Mouse (Mus musculus): ENCODE measurements at regions not wholly inside any gene's neighbourhood (a gene's known extent, or its start where the extent isn't known, plus 50 kb on each side); places are given as distances from the start of the nearest gene placed in this dataset.

- DNase-seq = no peak
Observed at GRCm38 (mm10) chr12:25320262-25320767, 223.4 kb upstream of the Id2 start.

- DNase-seq = no peak
Observed at GRCm38 (mm10) chr12:25319846-25320245, 222.9 kb upstream of the Id2 start.

DNA sequence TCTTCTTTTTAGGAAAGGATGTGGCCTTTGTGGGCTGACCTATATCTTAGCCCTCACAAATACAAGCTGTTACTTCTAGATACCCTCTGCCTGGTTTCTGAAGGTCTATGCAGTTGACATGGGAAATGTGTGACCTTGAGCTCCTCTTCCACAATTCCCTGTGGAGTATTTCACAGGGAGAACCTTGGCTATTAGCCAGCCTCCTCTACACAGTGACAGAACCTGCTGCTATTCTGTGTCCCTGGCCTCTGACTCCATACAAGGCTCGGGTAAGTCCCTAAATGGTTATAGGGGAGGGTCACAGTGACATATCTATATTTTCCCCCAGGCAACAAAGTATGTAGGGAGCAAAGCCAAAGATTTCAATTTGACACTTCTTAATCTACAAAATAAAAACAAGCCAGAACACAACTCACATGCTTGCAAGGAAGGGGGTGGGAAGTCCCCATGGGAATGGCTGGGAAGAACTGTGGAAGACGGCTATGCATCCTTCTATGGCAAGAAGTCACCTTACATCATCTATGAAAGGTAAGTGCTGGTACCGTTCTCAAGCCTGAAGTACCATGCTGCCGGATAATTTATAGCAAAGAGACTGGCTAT lies 221.2 kb upstream of the Id2 start:
- no peak for DNase-seq

DNA sequence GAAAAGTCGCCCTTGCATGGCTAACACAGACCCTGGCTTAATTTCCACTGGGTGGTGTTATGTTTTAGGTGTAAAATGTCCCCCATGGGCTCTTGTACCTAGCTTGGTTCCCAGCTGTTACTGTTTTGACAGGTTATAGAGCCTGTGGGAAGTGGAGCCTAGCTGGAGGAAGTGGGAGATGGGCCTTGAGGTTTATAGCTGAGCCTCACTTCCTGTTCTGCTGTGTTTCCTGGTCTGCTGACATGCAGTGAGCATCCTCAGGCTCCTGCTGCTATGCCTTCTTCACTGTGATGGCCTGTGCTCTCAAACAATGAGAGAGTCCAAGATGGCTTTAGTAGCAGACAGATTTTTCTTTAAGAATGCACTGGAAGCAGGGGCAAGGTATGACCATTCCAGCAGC lies 219.0 kb upstream of the Id2 start:
- no peak for DNase-seq

DNA sequence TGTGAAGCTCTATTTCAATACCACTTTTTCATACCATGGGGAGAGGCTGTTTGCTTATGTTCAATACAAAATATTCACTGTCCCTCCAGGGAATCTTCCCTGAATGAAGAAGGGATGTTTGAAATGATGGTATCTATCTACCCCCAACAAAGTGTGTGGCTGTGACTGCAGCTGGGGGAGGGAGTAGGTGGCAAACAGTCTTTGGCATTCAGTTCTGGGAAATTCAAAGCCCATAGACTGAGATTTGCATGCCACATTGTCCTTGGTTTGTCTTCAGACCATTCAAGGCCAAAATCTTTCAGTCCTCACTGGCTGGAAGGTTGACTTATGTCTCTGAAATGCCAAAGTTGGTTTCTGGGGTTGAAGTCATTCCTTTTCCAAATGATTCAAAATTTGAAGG lies 216.3 kb upstream of the Id2 start:
- DNase-seq = no peak

- DNase-seq = no peak
Observed at GRCm38 (mm10) chr12:25312390-25312789, 215.4 kb upstream of the Id2 start.

DNA sequence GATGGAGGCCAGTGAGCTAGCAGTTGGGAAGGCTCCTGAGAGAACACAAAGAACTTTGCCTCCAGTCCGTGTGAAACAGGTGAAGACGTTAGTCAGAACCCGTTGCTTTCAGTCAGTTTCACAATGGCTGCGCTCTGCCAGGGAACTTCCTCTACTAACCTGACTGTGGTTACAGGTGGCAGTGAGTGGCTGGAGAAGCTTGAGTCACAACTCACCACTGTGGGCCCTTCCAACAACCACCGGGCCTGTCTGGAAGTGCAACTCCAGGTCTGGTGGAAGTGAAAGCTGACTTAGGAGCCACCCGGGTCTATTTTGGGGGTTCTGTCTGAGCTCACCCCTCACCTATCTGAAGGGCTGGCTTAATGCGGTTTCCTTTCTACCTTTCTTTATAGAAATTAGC lies 214.8 kb upstream of the Id2 start:
- DNase-seq = no peak

GRCm38 (mm10) chr12:25310293-25310946 lies 213.5 kb upstream of the Id2 start:
- no peak for DNase-seq

GRCm38 (mm10) chr12:25309234-25309633 lies 212.3 kb upstream of the Id2 start:
- no peak for DNase-seq

DNA sequence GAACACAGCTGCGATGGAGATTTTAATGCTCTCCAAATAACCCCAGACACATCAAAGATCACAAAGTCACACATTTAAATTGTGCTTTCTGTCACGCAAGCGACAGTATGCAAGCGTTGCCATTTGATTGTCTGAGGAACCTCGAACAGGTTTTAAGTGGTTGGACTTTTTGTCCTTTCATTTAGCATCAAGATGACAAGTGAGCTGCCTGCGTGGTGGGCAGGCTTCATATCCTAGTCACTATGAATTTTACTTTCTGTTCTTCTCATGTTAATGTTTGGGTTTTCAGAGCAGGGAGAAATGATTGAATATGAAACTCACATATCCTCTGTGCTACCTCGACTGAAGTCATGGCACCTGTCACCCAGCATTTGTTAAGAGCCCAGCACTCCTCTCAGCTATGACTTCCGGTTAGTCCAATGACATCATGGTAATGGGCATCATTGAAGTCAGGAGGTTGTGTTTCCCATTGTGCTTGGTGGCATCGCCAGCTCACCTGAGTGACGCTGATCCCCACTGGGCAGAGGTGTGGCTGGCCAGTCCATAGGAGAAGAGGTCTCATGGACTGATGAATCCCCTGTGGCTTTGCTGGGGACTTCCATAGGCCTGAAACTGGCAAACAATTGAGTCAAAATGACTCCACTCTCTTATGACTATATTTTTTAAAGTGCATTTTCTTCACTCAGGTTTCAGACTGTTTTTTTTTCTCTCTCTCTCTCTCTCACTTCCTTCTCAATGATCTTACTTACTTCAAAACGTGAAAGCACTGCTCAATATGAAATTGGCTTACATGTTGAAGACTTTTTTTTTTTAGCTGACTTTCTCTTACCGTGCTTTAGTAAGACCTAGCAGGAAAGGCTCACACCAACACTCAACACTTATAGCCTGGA lies 209.1 kb upstream of the Id2 start:
- no peak for DNase-seq

DNA sequence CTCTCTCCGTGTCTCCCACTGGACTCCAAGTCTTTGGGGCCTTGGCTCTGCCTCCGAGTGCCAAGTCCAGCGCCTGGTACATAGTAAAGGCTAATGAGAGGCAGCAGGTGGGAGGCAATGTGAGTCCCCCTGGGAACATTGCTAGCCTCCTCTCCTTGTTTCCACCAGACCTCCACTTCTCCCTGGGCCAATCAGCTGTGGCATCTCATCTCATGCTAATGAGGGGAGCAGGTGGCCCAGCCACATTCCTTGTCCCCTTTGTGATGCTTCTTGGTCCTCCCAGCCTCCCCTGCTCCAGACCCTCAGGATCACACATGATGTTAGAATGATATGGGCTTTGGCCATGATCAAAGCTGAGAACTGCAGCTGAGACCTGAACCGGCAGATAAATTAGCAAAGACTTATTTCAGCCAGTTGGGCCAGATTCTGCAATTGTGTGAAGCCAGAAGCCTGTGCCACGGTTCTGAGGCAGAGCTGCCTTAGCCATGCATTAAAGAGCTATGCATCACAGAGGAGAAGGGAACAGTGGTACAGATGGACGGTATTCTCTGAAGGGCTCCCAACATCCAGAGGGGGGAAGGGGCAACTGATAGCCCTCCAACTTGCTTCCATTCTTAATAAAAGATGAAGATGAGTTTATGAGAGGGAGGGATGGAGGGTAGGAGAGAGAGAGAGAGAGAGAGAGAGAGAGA lies 208.0 kb upstream of the Id2 start:
- DNase-seq = no peak

GRCm38 (mm10) chr12:25303500-25304050 lies 206.6 kb upstream of the Id2 start:
- no peak for DNase-seq

DNA sequence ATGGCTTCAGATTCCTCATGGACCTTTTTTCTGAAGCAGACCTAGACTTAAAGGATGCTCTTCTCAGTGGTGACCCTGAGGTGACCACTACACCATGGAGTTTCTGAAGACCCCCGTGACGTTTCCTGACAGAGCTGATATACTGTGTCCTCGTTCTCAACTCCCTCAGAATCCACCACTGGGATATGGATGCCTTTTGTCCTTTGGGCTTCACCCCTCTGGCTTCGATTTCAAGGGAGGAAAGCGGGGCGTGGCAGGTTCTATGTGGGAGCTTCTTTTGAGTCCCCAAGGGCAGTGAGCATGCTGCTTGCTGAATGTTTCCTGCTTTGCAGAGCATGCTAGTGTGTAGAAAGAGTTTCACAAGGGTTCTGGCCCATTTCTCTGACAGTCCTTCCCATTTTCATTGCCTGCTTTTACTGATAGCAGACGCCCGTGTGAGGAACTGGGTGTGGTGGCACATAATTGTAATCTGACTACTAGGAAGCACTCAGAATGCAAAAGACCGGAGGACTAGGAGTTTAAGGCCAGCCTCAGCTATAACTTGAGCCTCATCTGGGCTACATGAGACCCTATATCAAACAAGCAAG lies 204.0 kb upstream of the Id2 start:
- DNase-seq = no peak

GRCm38 (mm10) chr12:25299603-25300471 lies 202.9 kb upstream of the Id2 start:
- DNase-seq = no peak

- no peak for DNase-seq
Observed at GRCm38 (mm10) chr12:25298766-25299165, 201.8 kb upstream of the Id2 start.

- no peak for DNase-seq
Observed at GRCm38 (mm10) chr12:25297960-25298359, 201.0 kb upstream of the Id2 start.

GRCm38 (mm10) chr12:25296648-25297047 lies 199.7 kb upstream of the Id2 start:
- no peak for DNase-seq

GRCm38 (mm10) chr12:25294179-25295025 lies 197.5 kb upstream of the Id2 start:
- no peak for DNase-seq

GRCm38 (mm10) chr12:25293470-25294178 lies 196.7 kb upstream of the Id2 start:
- no peak for DNase-seq

GRCm38 (mm10) chr12:25289381-25289780 lies 192.4 kb upstream of the Id2 start:
- DNase-seq = no peak
